Mouse (Mus musculus): Measurements from ENCODE around the gene B2m. TPM values are rescaled to one million over a fixed set of nuclear protein-coding genes. Genes with fewer than 3 reads are reported as not detected.

Gene B2m
- polyA plus RNA-seq, 1 experiment from 2014 or later, result 449 TPM

Other genes starting within 250 kb of the B2m start
- 45.5 and 48.5 TPM in 2 replicates for gene Ctdspl2, start 191.7 kb upstream of the B2m start, polyA plus RNA-seq (2015; fragmentation: Nextera tagmentation; extraction: Ambion mirVana)
- 0.09 and 0.14 TPM in 2 replicates for gene Mageb3, start 191.6 kb upstream of the B2m start, polyA plus RNA-seq (2015; fragmentation: Nextera tagmentation; extraction: Ambion mirVana)
- gene Eif3j1, start 119.1 kb upstream of the B2m start, polyA plus RNA-seq (2015; fragmentation: Nextera tagmentation; extraction: Ambion mirVana), result 11.4 and 12.1 TPM in 2 replicates
- gene Spg11, start 29.3 kb upstream of the B2m start, polyA plus RNA-seq (2015; fragmentation: Nextera tagmentation; extraction: Ambion mirVana), result 7.7 and 9.9 TPM in 2 replicates
- gene Trim69, start 13.0 kb downstream of the B2m start, polyA plus RNA-seq (2015; fragmentation: Nextera tagmentation; extraction: Ambion mirVana), result not detected in 2 replicates
- not detected in 2 replicates for gene Patl2, start 38.5 kb downstream of the B2m start, polyA plus RNA-seq (2015; fragmentation: Nextera tagmentation; extraction: Ambion mirVana)
- gene Terb2, start 38.6 kb downstream of the B2m start, polyA plus RNA-seq (2015; fragmentation: Nextera tagmentation; extraction: Ambion mirVana), result not detected in 2 replicates
- gene Sord, start 87.1 kb downstream of the B2m start, polyA plus RNA-seq (2015; fragmentation: Nextera tagmentation; extraction: Ambion mirVana), result 33.8 and 49.9 TPM in 2 replicates
- gene Duox2, start 150.8 kb downstream of the B2m start, polyA plus RNA-seq (2015; fragmentation: Nextera tagmentation; extraction: Ambion mirVana), result 0.15 and 0.35 TPM in 2 replicates
- gene Duoxa2, start 151.2 kb downstream of the B2m start, polyA plus RNA-seq (2015; fragmentation: Nextera tagmentation; extraction: Ambion mirVana), result 0.59 and 0.87 TPM in 2 replicates
- 3.1 and 6.1 TPM in 2 replicates for gene Duoxa1, start 166.0 kb downstream of the B2m start, polyA plus RNA-seq (2015; fragmentation: Nextera tagmentation; extraction: Ambion mirVana)
- 1.0 and 2.0 TPM in 2 replicates for gene Duox1, start 168.0 kb downstream of the B2m start, polyA plus RNA-seq (2015; fragmentation: Nextera tagmentation; extraction: Ambion mirVana)
- gene Shf, start 221.5 kb downstream of the B2m start, polyA plus RNA-seq (2015; fragmentation: Nextera tagmentation; extraction: Ambion mirVana), result 2.3 and 2.6 TPM in 2 replicates